Mouse (Mus musculus) embryo, embryonic 10 days (tissue): ENCODE data around the gene Smarca4.

ENCODE experiments used
- DNase-seq: peaks from one replicate; pipeline ENCODE4 v3.0.0-alpha.2; 2015; ENCODE audit warnings: low spot score

Smarca4 gene

GRCm38 (mm10) chr9:21723377-21724146 lies 107.6 kb downstream of the Smarca4 start, which contains the start of gene Ldlr:
Gene Ldlr (plus strand): TSS chr9:21723483.
- DNase-seq: peak; percentile 95

GRCm38 (mm10) chr9:21724147-21724536 lies 108.2 kb downstream of the Smarca4 start:
- DNase-seq: peak; percentile 97

GRCm38 (mm10) chr9:21725224-21726121 lies 109.5 kb downstream of the Smarca4 start:
- no peak for DNase-seq

GRCm38 (mm10) chr9:21726218-21726975 lies 110.4 kb downstream of the Smarca4 start:
- DNase-seq: no peak

GRCm38 (mm10) chr9:21728261-21728832 lies 112.4 kb downstream of the Smarca4 start:
- DNase-seq: no peak

GRCm38 (mm10) chr9:21729264-21729663 lies 113.3 kb downstream of the Smarca4 start:
- no peak for DNase-seq

GRCm38 (mm10) chr9:21732288-21732687 lies 116.3 kb downstream of the Smarca4 start:
- DNase-seq: no peak

GRCm38 (mm10) chr9:21733446-21733845 lies 117.5 kb downstream of the Smarca4 start:
- no peak for DNase-seq

- DNase-seq: no peak
These were observed 118.0 kb downstream of the Smarca4 start for GRCm38 (mm10) chr9:21733989-21734388.

GRCm38 (mm10) chr9:21735126-21735525 lies 119.2 kb downstream of the Smarca4 start:
- DNase-seq: no peak

GRCm38 (mm10) chr9:21736580-21736979 lies 120.6 kb downstream of the Smarca4 start:
- no peak for DNase-seq

- no peak for DNase-seq
These were observed 121.2 kb downstream of the Smarca4 start for GRCm38 (mm10) chr9:21737188-21737587.

- no peak for DNase-seq
These were observed 122.8 kb downstream of the Smarca4 start for GRCm38 (mm10) chr9:21738776-21739175.

- DNase-seq: no peak
These were observed 124.5 kb downstream of the Smarca4 start for GRCm38 (mm10) chr9:21740427-21740826.

- no peak for DNase-seq
These were observed 125.5 kb downstream of the Smarca4 start for GRCm38 (mm10) chr9:21741514-21741913.

- DNase-seq: no peak
These were observed 131.3 kb downstream of the Smarca4 start for GRCm38 (mm10) chr9:21747238-21747774.

GRCm38 (mm10) chr9:21748033-21748432 lies 132.1 kb downstream of the Smarca4 start:
- DNase-seq: no peak

GRCm38 (mm10) chr9:21748491-21748890 lies 132.5 kb downstream of the Smarca4 start:
- no peak for DNase-seq

- DNase-seq: no peak
These were observed 133.6 kb downstream of the Smarca4 start for GRCm38 (mm10) chr9:21749382-21750118.

GRCm38 (mm10) chr9:21750370-21750769 lies 134.4 kb downstream of the Smarca4 start:
- no peak for DNase-seq

- no peak for DNase-seq
These were observed 135.4 kb downstream of the Smarca4 start for GRCm38 (mm10) chr9:21751347-21751746.
